Mouse (Mus musculus) olfactory bulb, adult 2 months (tissue): ENCODE results near the gene Fbxl17.

Experiments used
- CTCF ChIP-seq: fragments of 200-500 bp; IDR thresholded peaks from 2 replicates; pipeline ENCODE4 v1.5.1; 2012; ENCODE audit warnings: low read depth, mild to moderate bottlenecking, low read length, moderate library complexity; ENCODE audit not compliant: insufficient read depth
- POLR2A ChIP-seq: fragments of 200-500 bp; IDR thresholded peaks from 2 replicates; pipeline ENCODE4 v1.6.1; 2012; ENCODE audit warnings: mild to moderate bottlenecking, low read depth, low read length, moderate library complexity; ENCODE audit not compliant: insufficient read depth

- TF ChIP-seq POLR2A: no peak
- no peak for TF ChIP-seq CTCF
Measured at GRCm38 (mm10) chr17:63446971-63447679, 52.7 kb downstream of the Fbxl17 start.
